Mouse (Mus musculus): Measurements from ENCODE around the gene Dscaml1.
"Not testable (repeated sequence)": the region's sequence is repeated elsewhere in the genome, so short reads cannot be mapped to it uniquely, and the experiment has no call there.

Dscaml1 gene

GRCm38 (mm10) chr9:45745451-45745850 is 319.0 kb downstream of the Dscaml1 start:
- no peak for DNase-seq (ENCODE audit: extremely low read depth, insufficient read length, low spot score)

- DNase-seq (ENCODE audit: extremely low read depth, insufficient read length, low spot score) = no peak
Measured at GRCm38 (mm10) chr9:45749917-45750316, 323.5 kb downstream of the Dscaml1 start.

- peak; percentile 33 for DNase-seq (ENCODE audit: extremely low read depth, insufficient read length, low spot score)
Measured at GRCm38 (mm10) chr9:45754452-45755091, 328.1 kb downstream of the Dscaml1 start.

- DNase-seq (ENCODE audit: extremely low read depth, insufficient read length, low spot score) = no peak
Measured at GRCm38 (mm10) chr9:45766195-45766594, 339.8 kb downstream of the Dscaml1 start.

GRCm38 (mm10) chr9:45767155-45767554 is 340.7 kb downstream of the Dscaml1 start:
- DNase-seq (ENCODE audit: extremely low read depth, insufficient read length, low spot score) = no peak

- no peak for DNase-seq (ENCODE audit: extremely low read depth, insufficient read length, low spot score)
Measured at GRCm38 (mm10) chr9:45768421-45768820, 342.0 kb downstream of the Dscaml1 start.

- no peak for DNase-seq (ENCODE audit: extremely low read depth, insufficient read length, low spot score)
Measured at GRCm38 (mm10) chr9:45769596-45769995, 343.2 kb downstream of the Dscaml1 start.

GRCm38 (mm10) chr9:45774088-45774487 is 347.7 kb downstream of the Dscaml1 start:
- DNase-seq (ENCODE audit: extremely low read depth, insufficient read length, low spot score) = no peak

GRCm38 (mm10) chr9:45776176-45776575 is 349.7 kb downstream of the Dscaml1 start:
- DNase-seq (ENCODE audit: extremely low read depth, insufficient read length, low spot score) = not testable (repeated sequence)

- DNase-seq (ENCODE audit: extremely low read depth, insufficient read length, low spot score) = no peak
Measured at GRCm38 (mm10) chr9:45779201-45779600, 352.8 kb downstream of the Dscaml1 start.

- no peak for DNase-seq (ENCODE audit: extremely low read depth, insufficient read length, low spot score)
Measured at GRCm38 (mm10) chr9:45783249-45784069, 357.0 kb downstream of the Dscaml1 start.

GRCm38 (mm10) chr9:45787071-45787470 is 360.6 kb downstream of the Dscaml1 start:
- no peak for DNase-seq (ENCODE audit: extremely low read depth, insufficient read length, low spot score)

- no peak for DNase-seq (ENCODE audit: extremely low read depth, insufficient read length, low spot score)
Measured at GRCm38 (mm10) chr9:45787547-45787946, 361.1 kb downstream of the Dscaml1 start.

GRCm38 (mm10) chr9:45788405-45788804 is 362.0 kb downstream of the Dscaml1 start:
- no peak for DNase-seq (ENCODE audit: extremely low read depth, insufficient read length, low spot score)

GRCm38 (mm10) chr9:45791456-45792142 is 365.2 kb downstream of the Dscaml1 start:
- no peak for DNase-seq (ENCODE audit: extremely low read depth, insufficient read length, low spot score)

- DNase-seq (ENCODE audit: extremely low read depth, insufficient read length, low spot score) = no peak
Measured at GRCm38 (mm10) chr9:45792235-45792634, 365.8 kb downstream of the Dscaml1 start.

- DNase-seq (ENCODE audit: extremely low read depth, insufficient read length, low spot score) = no peak
Measured at GRCm38 (mm10) chr9:45793697-45794096, 367.3 kb downstream of the Dscaml1 start.

GRCm38 (mm10) chr9:45795722-45796121 is 369.3 kb downstream of the Dscaml1 start:
- DNase-seq (ENCODE audit: extremely low read depth, insufficient read length, low spot score) = peak; percentile 73

GRCm38 (mm10) chr9:45797271-45797670 is 370.8 kb downstream of the Dscaml1 start:
- no peak for DNase-seq (ENCODE audit: extremely low read depth, insufficient read length, low spot score)

GRCm38 (mm10) chr9:45798467-45799164 is 372.2 kb downstream of the Dscaml1 start:
- DNase-seq (ENCODE audit: extremely low read depth, insufficient read length, low spot score) = peak; percentile 31

GRCm38 (mm10) chr9:45799402-45799801 is 373.0 kb downstream of the Dscaml1 start:
- DNase-seq (ENCODE audit: extremely low read depth, insufficient read length, low spot score) = no peak

All from 3134 (cell line).